Mouse (Mus musculus): Measurements from ENCODE around the gene Steap3.

The Steap3 gene

DNA sequence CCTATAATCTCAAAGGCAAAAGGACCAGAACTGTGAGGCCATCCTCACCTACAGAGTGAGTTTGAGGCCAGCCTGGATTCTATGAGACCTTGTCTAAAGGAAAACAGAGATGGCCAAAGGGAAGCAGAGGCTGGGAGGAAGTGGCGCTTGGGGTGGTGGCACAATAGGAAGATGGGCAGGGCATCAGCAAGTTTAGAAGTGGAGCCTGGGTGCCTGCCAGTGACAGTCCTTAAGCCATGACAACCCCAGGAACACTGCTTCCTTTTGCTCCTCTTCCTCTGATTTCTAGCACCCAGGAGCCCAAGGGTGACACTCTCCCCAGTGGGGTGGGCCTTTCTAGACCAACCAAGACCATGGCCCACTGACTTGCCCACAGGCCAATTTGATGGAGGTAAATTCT, 21.3 kb downstream of the Steap3 start:
- DNase-seq (ENCODE audit: low read depth in 2 of 2, low spot score in 2 of 2), result no peak

DNA sequence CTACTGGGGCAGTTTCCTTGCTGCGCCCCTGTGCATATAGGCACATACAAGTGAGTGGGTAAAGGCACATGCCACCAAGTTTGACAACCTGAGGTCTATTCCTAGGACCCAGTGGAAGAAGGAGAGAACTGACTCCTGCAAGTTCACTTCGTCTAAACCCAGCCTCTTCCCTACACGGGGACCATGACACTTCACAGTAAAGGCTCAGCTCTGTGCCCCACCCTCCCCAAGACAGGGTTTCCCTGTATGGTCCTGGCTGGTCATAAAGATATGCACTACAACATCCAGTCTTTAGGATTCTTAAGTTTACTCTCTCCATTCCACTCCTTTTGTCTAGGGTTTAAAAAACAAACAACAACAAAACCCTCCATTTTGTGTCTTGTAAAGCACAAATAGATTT, 21.9 kb downstream of the Steap3 start:
- no peak for DNase-seq (ENCODE audit: low read depth in 2 of 2, low spot score in 2 of 2)

DNA sequence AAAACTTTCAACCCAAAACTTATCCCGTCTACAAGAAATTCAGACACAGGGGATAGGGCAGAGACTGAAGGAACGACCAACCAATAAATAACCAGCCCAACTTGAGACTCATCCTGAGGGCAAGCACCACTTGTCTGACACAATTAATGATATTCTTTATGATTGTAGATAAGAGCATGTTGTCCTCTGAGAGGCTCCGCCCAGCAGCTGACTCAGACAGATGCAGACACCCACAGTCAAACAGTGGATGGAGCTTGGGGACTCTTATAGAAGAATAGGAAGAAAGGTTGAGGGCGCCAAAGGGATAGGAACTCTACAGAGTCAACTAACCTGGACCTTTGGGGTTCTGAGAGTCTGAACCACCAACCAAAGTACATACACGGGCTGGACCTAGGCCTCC, 22.7 kb downstream of the Steap3 start:
- DNase-seq (ENCODE audit: low read depth in 2 of 2, low spot score in 2 of 2), result no peak

DNA sequence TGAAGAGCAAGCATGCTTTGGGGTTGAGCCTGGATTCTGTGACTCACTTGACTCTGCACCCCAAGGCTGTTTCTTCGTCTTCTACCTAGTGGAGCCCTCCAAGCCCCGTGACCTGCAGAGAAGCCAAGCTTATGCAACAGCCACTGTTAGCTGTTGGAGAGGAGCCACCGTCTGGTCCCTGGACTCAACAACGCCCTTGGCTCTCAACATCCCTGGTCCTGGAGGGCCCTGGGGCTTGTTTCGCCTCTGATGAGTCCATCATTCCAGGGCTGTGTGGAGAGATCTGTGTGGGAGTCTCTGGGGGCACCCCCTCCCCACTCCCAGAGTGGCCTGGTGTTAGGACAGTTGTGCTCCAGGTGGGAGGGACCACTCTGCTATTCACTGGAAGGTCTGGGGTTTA, 24.3 kb downstream of the Steap3 start:
- DNase-seq (ENCODE audit: low read depth in 2 of 2, low spot score in 2 of 2), result no peak

DNA sequence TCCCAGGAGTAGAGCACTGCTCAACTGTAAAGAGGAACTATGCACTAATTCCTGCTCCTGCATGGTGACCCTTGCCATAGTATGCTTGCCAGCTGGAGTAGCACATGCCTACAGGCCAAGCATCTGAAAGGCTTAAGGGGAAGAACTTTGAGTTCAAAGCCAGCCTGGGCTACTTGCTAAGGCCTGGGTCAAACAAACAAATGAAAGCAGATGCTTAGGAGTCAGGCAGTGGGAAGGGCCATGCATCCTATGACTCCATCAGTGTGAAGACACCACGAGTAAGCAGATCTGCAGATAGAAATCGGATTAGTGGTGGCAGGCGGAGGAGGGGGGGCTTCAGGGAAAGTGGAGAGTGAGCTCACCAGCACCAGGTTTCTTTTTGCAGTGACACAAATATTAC, 25.2 kb downstream of the Steap3 start:
- no peak for DNase-seq (ENCODE audit: low read depth in 2 of 2, low spot score in 2 of 2)

DNA sequence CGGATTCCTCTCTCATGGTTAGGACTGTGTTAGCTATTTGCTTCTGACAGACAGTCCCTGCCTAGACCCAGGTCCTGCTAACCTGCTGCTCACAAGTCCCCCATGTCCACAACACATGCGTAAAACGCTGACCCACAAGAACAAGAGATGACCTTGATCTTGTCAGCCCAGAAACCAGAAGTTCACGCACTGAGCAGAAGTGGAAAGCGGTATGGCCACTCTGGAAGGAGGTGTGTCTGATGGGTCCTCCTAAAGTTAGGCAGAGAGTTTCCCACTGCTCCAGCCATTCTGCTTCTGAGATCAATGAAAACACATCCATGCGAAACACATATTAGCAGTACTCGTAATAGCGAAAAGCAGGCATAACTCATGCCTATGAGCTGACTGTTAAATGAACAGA, 25.6 kb downstream of the Steap3 start:
- DNase-seq (ENCODE audit: low read depth in 2 of 2, low spot score in 2 of 2), result no peak

DNA sequence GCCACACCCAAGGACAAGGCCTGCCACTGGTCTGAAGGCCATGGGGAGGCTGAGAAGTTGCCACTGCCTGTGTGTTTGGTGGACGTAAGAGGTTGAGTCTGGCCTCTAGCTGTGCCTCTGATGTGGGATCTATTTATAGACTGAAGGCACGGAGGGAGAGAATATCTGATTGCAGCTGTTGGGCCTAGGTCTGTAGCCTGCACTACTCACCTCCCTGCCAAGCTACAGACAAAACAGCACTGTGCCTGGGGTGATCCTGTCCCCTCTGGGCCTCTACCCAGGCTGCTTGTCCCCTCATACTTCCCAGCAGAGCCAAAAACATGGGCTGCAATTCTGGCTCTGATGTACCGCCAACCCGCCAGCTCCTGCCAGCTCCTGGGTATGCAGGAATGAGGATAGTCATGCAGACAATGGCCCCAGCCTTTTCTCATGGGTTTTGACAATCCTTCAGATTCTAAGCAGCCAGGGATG, 26.8 kb downstream of the Steap3 start:
- no peak for DNase-seq (ENCODE audit: low read depth in 2 of 2, low spot score in 2 of 2)

DNA sequence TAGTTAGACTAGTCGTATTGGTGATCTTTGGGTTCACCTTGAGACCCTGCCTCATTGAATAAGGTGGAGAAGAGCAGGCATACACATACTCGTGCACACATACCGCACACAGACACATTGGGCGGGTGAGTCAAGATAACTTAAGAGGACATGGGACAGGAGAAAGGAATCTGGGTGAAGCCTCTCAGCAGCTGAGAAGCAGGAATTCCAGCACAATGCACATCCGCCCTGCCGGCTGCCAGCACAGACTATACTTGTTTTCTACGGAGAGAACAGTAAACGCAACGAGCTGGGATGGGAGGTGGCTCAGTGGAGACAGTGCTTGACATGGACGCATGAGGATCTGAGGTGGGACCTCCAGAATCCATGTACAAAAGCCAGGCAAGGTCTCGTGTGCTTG, 27.9 kb downstream of the Steap3 start:
- DNase-seq (ENCODE audit: low read depth in 2 of 2, low spot score in 2 of 2), result no peak

DNA sequence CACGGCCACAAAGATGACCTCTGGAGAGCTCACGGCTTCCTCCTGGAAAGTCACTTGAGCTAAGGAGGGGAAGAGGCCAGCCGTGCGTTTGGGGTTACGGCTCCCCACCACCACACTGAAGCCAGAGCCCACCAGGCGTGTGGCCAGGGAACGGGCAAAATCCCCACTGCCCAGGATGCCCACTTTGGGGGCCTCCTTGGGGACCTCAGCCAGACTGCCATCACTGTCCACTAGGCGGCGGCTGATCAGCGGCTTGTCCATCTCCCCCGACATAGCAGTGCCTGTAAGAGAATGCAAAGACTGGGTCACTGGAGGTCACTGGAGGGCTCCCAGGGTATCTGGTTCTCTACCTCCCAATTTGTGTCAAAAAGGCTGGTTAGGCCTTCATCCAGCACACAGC, 28.5 kb downstream of the Steap3 start:
- DNase-seq (ENCODE audit: low read depth in 2 of 2, low spot score in 2 of 2), result no peak

DNA sequence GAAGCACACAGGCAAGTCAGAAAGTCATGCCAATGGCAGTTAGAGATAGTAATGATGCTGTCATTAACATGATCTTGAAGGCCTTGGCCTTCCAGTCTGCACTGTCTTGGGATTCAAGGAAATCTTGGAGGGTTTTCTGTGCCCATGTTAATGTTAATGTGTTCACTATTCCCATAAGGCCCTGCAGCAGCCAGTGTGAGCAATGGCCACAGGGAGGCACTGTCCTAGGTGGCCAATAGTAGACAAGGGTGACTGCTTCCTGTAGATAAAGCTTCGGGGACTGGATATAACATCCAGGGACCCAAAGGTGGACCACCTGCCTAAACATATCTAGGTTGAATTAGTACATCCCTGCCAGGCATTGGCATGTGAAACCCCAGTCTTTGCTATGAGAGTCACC, 35.4 kb downstream of the Steap3 start:
- no peak for DNase-seq (ENCODE audit: low read depth in 2 of 2, low spot score in 2 of 2)

DNA sequence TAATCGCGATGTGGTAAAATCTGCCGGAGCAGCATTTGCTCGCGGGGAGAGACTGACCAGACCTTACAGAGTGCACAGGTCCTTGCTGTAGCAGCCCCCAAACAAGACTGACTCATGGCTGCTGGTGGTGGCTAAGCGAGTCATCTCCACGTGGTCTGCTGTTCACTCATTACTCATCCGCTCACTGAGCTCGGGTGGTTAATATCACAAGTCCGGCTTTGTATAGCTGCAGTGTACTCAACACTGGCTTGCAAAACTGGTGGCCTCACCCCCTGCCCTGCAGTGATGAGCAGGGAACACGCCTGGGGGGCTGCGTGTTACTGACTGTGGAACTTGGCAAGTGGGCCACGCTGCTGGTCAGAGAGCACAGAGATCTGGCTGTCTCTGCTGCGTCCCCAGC, 36.1 kb downstream of the Steap3 start:
- DNase-seq (ENCODE audit: low read depth in 2 of 2, low spot score in 2 of 2), result no peak

DNA sequence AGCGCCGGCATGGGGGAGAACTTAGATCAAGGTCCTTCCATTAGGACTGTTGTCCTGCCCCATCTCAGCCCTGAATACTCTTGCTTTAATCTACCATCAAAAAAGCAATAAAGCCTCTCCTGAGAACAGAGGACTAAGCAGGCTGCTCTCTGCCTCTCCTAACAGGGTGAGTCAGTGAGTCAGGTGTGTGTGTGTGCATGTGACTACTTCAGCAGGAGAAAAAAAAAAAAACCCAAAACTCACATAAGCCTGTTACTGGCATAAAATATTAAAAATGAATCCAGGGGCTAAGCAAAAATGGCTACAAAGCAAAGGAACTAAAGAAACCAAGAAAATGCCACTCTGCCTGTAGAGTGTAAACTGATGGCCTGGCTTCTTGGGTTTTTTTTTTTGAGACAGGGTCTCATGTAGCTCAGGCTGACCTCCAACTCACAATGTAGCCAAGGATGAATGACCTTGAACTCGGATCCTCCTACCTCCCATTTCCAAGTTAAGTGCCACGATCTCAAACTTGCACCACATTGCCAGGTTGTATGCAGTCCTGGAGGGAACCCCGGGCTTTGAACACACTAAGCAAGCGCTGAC, 36.8 kb downstream of the Steap3 start:
- no peak for DNase-seq (ENCODE audit: low read depth in 2 of 2, low spot score in 2 of 2)

DNA sequence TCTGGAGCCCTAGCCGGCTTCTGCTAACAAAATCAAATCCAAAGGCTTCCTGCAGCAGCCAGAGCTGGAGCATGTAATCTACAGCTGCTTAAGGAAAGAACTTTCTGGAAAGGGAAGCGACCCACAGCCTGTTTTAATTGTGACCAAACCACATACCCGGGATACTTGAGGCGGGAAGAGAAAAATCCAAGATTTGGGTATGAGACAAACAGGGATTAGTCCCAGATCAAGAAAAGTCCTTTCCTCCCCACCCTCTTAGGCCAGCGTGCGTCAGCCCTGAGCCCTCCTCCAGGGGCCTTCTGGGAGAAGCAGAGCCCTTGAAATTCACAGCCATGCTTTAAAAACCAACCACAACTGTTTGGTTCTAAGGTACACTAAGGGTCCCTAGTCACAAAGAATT, 40.3 kb downstream of the Steap3 start:
- DNase-seq (ENCODE audit: low read depth in 2 of 2, low spot score in 2 of 2), result no peak

DNA sequence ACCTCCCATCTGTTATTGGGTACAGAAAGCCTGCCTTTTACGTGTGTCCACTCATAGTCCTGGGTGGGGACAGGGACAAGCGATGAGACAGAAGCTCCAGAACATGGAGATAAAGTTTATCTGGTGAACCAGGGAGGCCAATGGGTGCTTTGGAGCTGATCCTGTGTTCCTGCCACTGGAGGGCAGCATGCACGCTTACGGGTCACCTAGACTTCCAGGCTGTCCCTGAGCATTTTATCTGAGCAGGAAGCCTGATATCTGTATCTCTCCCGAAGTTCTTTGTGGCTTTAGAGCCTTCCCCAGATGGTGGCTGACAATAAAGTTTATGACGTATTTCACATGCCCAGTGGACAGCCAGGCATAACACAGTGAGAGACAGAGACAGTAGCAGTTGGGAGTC, 41.2 kb downstream of the Steap3 start:
- DNase-seq (ENCODE audit: low read depth in 2 of 2, low spot score in 2 of 2), result no peak

DNA sequence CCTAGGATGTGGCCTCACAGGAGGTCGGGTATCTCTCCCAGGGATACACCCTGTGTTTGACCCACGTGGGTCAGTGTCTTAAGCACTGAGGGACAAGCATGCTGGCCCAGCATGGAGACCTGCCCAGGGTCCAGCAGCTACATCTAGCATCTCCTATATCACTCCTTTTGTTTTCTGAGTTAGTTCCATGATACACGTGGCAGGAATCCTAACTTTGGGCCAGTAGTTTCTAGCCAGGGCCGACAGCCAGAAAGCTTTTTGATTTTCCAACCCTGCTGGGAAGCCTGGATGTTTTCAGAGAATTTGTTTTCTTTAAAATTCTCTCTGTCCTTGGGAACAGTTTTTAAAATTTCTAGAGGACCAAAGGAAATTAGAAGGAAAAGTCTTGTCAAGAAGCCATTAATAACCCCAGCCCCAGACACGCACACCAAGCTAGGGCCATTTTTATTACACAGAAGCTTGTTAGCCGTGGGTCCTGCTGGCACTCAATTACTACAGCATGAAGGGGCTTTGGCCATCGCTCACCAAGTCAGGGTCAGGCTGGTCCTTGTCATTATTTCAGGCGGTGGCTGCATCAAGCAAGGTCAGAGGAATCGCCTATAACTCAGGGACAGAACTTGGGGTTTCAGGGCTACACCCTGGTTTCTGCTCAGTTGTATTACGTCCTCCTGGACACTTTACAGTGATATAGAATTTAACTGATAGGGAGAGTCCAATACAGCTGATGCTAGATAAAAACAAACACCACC, 42.6 kb downstream of the Steap3 start:
- no peak for DNase-seq (ENCODE audit: low read depth in 2 of 2, low spot score in 2 of 2)

DNA sequence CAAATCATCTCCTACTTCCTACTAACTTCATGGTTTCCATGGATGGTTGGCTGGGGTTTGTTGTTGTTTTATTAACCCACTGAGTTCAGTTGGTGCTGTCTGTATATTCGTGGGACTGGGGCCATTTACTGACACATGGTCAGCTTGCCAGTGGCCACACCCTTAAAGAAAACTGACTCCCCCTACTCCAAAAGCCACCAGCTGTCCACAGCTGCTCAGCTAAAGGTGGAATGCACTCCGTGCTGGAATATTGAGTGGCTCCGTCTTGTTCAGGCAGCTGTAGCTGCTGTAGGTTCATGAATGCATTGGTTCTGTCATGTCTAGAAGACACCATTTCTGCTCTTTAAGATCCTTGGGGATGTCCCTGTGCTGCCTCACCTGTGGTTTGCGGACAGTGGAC, 48.9 kb downstream of the Steap3 start:
- DNase-seq (ENCODE audit: low read depth in 2 of 2, low spot score in 2 of 2), result no peak

DNA sequence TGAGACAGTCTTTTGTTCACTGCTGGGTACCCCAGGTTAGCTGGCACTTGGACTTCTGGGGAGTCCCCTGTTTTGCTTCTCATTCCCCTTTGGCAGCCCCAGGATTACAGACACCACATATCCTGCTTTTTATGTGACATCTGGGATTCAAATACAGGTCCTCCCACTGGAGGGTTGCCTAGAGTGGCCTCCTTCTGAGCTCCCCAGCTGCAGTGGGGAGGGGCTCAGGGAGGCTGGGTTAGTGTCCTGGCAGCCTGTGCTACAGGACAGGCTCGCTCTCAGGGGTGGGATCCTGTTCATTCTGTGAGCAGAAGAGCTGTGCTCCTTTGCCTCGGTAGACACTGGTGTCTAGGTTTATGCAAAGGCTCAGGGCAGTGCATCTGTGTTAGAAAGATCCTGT, 51.2 kb downstream of the Steap3 start:
- no peak for DNase-seq (ENCODE audit: low read depth in 2 of 2, low spot score in 2 of 2)

DNA sequence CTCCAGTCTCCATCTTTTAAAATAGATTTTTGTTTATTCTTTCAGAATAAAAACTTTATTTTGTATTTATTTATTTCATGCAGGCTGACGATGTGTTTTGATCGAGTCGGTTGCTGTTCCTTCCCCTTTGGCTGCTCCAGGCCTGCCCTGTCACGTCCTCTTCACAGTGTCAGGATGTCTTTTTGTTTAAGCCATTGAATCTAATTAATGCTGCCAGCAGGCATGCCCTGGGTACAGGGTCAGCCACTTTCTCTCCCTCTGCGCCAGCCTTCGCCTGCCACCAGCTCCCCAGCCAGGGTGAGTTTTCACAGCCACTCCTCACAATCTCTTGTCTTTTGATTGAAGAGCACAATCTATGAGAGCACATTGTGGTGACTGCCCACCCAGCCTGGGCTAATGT, 51.7 kb downstream of the Steap3 start:
- DNase-seq (ENCODE audit: low read depth in 2 of 2, low spot score in 2 of 2), result no peak

DNA sequence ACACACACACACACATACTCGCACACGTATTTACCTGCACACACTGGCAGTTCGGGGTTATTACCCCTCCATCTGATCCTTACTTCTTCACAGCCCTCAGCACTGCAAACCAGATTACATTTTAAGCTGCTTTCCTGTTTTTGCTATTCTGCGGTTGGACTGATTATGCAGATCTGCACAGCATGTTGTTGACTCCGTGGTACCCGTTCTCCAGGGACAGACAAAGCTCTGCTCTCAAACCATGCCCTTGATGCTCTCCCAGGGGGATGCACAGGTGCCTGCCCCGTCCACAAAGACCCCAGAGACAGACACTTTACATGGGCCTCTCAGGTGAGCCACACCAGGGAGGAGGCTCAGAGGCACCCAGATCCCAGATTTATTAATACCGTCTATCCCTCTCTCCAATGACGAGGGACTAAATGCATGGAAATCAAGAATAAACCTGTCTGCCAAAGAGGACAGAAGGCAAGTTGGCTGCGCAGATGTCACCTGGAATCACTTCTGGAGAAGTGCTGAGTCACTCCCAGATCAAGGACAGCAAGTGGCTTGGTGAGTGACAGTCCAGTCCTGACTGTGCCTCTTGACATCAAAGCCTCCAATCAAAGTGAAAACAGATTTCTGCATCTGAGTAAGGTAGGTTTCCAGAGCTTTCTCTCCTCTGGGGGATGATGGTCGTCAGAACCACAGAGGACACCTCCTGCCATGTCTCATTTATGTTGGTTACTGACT, 63.8 kb downstream of the Steap3 start:
- DNase-seq (ENCODE audit: low read depth in 2 of 2, low spot score in 2 of 2), result no peak

DNA sequence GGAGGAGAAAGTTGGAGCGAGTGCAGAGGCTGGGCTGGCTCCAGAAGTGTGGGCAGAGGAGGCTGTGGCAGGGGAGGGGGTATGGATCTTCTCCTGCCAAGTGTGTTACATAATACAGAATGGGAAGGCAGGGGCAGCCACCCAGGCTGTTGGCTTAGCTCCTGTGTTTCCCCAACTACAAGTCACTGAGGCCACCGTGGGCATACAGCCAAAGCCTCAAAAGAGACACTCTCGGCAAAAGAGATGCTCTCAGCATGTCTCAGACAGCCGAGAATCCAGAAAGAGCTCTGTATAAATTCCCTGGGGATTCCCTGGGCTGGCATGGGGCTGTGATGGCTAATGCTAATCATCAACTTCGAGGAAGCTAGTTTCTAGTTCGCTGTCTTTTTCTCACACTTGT, 64.9 kb downstream of the Steap3 start:
- DNase-seq (ENCODE audit: low read depth in 2 of 2, low spot score in 2 of 2), result no peak

DNA sequence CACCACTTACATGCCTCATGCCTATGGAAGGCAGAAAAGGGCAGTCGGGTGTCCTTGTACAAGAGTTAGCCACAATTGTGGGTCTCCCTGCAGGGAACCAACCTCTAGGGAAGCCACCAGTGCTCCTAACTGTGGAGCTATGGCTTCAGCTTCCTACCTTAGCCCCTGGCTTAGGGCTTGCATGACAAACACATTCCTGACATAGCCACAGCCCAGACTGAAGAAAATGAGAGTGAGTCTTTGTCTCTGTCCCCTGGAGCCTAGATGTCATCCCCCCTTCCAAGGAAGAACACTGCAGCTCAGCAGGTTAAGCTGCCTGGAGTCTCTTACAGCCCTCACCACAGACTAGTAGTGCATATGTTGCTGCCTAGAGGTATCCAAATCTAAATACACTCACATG, 67.7 kb downstream of the Steap3 start:
- DNase-seq (ENCODE audit: low read depth in 2 of 2, low spot score in 2 of 2), result no peak

DNA sequence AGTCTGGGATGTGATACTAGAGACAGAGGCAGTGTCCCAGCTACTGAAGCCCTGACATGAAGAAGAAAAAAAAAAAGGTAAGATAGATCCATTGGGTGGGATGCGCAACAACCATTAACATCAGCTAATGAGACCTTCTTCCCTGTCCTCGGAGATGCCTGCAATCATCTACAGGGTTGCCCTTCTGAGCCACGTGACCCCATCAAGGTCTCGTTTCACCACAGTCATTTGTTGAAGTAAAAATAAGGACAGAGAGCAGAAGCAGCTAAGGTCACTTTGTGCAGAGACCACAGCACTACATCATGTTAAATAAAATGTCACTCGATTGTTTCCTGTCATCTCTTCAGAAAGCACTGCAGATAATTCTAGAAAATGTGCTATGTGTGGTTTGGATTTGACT, 68.7 kb downstream of the Steap3 start:
- DNase-seq (ENCODE audit: low read depth in 2 of 2, low spot score in 2 of 2), result no peak

DNA sequence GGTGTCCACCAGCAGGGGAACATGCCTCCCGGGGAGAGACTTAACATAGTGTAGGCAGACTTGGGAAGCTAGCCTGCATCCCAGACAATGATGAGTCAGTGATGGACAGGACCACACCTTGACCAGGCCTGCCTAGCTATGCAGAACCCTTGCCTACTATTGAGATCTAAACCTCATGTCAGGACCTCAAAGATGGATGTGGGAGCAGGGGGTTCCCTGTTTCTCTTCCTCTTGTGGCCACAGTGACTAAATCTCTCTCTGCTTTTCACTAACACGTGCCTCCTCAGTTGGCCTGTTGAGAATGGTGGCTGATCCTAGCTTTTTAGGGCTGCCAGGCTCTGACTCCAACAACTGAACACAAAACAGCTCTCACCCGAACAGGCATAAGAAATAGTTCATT, 70.0 kb downstream of the Steap3 start:
- no peak for DNase-seq (ENCODE audit: low read depth in 2 of 2, low spot score in 2 of 2)
